Mouse (Mus musculus): ENCODE results near the gene Caln1. TPM values are rescaled to one million over a fixed set of nuclear protein-coding genes. Genes with fewer than 3 reads are reported as not detected.

Caln1 gene
- polyA plus RNA-seq, 1 experiment: 6.9 TPM

DNA sequence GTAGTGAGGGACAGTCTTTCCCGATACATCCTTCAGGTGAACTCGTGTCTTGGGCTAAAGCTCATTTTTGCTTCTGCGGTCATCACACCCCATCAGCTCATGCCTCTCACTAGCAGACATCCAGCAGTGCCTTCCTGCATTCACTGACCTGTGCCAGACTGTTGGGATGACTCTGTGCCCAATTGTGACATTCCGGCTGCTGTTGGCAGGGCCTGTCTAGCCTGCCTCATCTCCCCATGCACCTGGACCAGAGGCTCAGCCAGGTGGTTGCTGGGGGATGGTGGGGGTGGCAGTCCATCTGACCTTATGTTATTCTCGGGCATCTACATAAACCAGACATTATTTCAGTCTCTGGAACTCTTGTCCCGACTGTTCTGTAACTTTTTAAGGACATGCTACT is 105.6 kb downstream of the Caln1 start:
- TF ChIP-seq CTCF (IDR thresholded peaks at IDR 0.05; ENCODE audit: borderline replicate concordance, extremely low read depth, insufficient read depth, insufficient read length): no peak
- DNase-seq (ENCODE audit: low read depth): no peak

DNA sequence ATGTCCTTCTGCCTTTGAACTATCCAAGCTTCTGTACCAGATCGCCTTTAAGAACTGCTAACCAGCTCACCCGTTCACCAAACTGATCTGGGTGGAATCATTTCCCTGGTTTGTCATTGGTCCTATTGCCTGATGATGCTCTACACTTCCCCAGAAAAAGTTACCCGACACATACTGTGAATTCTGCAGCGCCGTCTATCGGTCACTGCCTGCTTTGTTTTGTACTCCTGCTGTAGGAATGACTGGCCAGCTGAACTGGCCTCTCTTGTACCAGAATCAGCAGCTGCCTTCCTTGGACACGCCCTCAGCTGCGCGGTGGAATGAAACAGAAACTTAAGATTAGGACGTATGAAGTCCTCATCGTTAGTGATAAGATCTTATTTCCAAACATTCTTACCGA is 107.5 kb downstream of the Caln1 start:
- TF ChIP-seq POLR2A (IDR thresholded peaks at IDR 0.05; ENCODE audit: borderline replicate concordance, extremely low read depth, insufficient read depth, insufficient read length, poor library complexity, severe bottlenecking) (no peak), CTCF (IDR thresholded peaks at IDR 0.05; ENCODE audit: borderline replicate concordance, extremely low read depth, insufficient read depth, insufficient read length) (peak; percentile 15; the same call in 1 of the 2 replicates)
- no peak for DNase-seq (ENCODE audit: low read depth)

DNA sequence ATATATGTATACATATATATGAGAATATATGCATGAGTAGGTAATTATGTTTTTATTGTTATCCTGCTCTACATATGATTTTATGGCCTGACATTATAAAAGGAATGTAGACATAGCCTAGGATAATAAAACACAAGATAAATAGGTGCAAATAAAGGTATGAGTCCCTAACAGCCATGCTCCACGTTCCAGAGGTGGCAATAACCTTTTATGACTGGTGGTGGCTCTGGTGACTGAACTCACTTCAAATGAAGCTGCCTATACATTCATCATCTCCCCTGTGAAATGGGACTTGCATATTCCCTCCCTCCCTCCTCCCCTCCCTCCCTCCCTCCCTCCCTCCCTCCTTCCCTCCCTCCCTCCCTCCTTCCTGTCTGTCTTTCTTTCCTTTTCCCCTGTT is 111.0 kb downstream of the Caln1 start:
- TF ChIP-seq CTCF (IDR thresholded peaks at IDR 0.05; ENCODE audit: borderline replicate concordance, extremely low read depth, insufficient read depth, insufficient read length): no peak
- TF ChIP-seq POLR2A (IDR thresholded peaks at IDR 0.05; ENCODE audit: borderline replicate concordance, extremely low read depth, insufficient read depth, insufficient read length, poor library complexity, severe bottlenecking): no peak
- no peak for DNase-seq (ENCODE audit: low read depth)

DNA sequence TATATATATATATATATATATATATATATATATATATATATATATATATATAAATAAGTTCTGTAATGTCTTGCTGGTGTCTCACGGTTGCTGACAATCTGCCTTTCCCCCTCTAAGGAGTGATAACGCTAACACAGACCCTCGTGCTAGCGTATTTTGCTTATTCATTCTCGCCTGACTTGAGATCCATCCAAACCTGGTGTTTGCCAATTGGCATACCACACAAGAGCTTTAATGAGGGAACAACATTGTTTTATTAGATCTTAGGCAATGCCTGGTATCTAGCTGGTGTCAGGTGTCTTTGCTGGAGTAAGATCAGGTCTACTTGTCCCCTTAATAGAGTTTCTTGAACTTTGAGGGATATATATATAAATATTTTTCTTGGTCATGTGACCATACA is 122.2 kb downstream of the Caln1 start:
- peak; percentile 73 for DNase-seq (ENCODE audit: low read depth)
- no peak for TF ChIP-seq POLR2A (IDR thresholded peaks at IDR 0.05; ENCODE audit: borderline replicate concordance, extremely low read depth, insufficient read depth, insufficient read length, poor library complexity, severe bottlenecking)
- no peak for TF ChIP-seq CTCF (IDR thresholded peaks at IDR 0.05; ENCODE audit: borderline replicate concordance, extremely low read depth, insufficient read depth, insufficient read length)

DNA sequence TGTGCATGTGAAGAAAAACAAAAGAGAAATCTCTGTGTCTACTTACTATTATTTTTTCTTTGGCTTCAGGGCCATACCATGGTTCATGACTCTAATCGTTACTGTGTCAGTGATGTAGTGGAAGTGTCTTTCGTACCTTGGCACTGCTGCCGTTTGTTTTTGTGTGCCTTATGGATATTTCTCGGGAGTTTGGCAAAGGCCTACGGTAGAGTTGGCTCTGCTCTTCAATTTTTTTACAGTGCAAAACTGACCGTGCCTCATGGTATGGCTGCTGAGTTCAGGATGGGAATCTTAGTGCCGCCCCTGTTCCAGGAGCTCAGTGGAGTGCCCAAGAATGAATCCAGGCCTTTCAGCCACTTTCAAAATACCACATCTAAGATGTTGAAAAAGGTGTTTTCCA is 123.0 kb downstream of the Caln1 start:
- DNase-seq (ENCODE audit: low read depth): no peak

DNA sequence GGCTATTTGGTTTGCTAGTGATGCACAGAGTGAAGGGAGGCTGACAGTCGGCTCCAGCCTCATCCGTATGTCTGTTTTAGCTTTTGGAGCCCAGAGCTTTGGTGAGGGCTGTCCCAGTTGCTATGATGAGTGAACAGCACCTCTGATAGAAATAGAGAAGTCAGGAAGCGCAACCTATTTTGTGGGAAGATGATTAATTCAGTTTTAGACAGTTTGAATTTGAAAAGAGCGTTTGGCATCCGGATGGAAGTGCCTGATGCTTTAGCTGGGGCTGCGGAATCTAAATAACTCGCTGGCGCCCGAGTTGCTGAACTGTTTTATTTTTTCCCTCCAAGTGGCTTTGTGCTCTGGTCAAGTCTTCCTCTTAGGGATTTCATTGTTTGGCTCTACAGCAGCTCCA is 133.3 kb downstream of the Caln1 start:
- no peak for DNase-seq (ENCODE audit: low read depth)
- no peak for TF ChIP-seq CTCF (IDR thresholded peaks at IDR 0.05; ENCODE audit: borderline replicate concordance, extremely low read depth, insufficient read depth, insufficient read length)
- TF ChIP-seq POLR2A (IDR thresholded peaks at IDR 0.05; ENCODE audit: borderline replicate concordance, extremely low read depth, insufficient read depth, insufficient read length, poor library complexity, severe bottlenecking): no peak

More for the DNA sequence above, 123.0 kb downstream of the Caln1 start:
- TF ChIP-seq POLR2A (IDR thresholded peaks at IDR 0.05; ENCODE audit: borderline replicate concordance, extremely low read depth, insufficient read depth, insufficient read length, poor library complexity, severe bottlenecking): no peak
- no peak for TF ChIP-seq CTCF (IDR thresholded peaks at IDR 0.05; ENCODE audit: borderline replicate concordance, extremely low read depth, insufficient read depth, insufficient read length)

DNA sequence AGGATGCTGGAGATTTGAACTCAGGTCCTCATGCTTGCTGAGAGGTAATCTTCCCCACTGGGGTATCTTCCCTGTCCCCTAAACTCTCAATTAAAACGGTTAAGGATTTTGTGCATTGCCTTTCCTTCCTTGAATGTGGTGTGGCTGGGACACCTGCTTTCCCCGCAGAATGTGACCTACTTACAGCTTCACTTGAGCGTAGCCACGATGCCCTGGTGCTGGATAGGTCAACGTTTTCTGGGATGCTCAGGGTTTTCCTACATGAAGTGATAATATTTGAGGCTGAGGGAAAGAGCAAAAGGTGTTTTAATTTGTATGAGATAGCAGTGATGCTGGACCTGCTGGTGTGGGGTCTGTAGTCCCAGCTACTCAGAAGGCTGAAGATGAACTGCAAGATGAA is 135.6 kb downstream of the Caln1 start:
- DNase-seq (ENCODE audit: low read depth): no peak
- TF ChIP-seq POLR2A (IDR thresholded peaks at IDR 0.05; ENCODE audit: borderline replicate concordance, extremely low read depth, insufficient read depth, insufficient read length, poor library complexity, severe bottlenecking) (no peak), CTCF (IDR thresholded peaks at IDR 0.05; ENCODE audit: borderline replicate concordance, extremely low read depth, insufficient read depth, insufficient read length) (no peak)

DNA sequence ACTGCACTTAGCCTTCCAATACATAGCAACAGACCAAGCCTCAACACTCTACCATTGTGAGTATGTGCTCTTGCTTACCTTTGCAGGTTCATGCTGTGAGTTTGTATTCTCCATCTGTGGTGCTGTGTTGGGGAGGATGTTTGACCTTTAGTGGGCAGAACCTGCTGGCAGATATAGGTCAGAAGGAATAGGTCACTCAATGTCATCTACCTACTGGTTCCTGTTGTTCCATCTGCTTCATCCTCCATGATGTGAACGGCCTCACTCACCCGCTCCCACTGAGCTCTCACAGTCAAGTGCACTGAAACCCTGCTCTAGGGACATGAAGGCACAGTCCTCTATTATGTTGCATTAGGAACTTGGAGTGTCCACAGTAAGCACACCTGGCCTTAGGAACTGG is 141.3 kb downstream of the Caln1 start:
- TF ChIP-seq CTCF (IDR thresholded peaks at IDR 0.05; ENCODE audit: borderline replicate concordance, extremely low read depth, insufficient read depth, insufficient read length) (no peak), POLR2A (IDR thresholded peaks at IDR 0.05; ENCODE audit: borderline replicate concordance, extremely low read depth, insufficient read depth, insufficient read length, poor library complexity, severe bottlenecking) (no peak)
- DNase-seq (ENCODE audit: low read depth): no peak

DNA sequence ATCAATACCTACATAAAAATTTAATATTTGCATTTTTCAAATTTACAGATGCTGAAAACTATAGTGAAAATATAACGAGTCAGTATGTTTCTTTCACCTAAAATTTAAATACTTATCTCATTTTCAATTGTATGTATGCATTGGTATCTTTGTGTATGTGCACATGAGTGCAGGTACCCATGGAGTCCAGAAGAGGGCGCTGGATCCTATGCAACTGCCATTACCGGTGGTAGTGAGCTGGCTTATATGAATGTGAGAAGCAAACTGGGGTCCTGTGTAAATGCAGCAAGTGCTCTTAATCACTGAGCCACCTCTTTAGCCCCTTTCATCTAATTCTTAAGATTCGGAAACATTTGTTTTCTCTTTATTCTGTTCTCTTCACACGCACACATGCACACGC is 146.1 kb downstream of the Caln1 start:
- no peak for DNase-seq (ENCODE audit: low read depth)
- TF ChIP-seq POLR2A (IDR thresholded peaks at IDR 0.05; ENCODE audit: borderline replicate concordance, extremely low read depth, insufficient read depth, insufficient read length, poor library complexity, severe bottlenecking) (no peak), CTCF (IDR thresholded peaks at IDR 0.05; ENCODE audit: borderline replicate concordance, extremely low read depth, insufficient read depth, insufficient read length) (no peak)

DNA sequence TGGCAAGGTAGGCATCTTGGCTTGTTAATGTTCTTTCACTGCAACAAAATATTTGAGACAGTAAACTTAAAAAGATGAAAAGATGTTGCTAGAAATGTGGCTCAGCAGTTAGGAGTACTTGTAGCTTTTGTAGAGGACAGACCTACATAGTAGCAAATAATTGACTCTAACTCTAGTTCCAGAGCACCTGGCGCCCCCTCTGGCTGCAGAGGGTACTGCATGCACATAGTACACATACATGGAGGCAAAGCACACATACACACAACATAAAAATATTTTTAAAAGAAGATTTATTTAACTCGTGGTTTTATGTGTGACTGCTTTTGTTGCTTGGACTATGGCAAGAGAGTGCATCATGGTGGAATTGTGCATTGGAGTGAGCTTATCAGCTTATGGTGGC is 151.3 kb downstream of the Caln1 start:
- TF ChIP-seq CTCF (IDR thresholded peaks at IDR 0.05; ENCODE audit: borderline replicate concordance, extremely low read depth, insufficient read depth, insufficient read length) (peak; percentile 36; the same call in 1 of the 2 replicates), POLR2A (IDR thresholded peaks at IDR 0.05; ENCODE audit: borderline replicate concordance, extremely low read depth, insufficient read depth, insufficient read length, poor library complexity, severe bottlenecking) (no peak)
- no peak for DNase-seq (ENCODE audit: low read depth)

DNA sequence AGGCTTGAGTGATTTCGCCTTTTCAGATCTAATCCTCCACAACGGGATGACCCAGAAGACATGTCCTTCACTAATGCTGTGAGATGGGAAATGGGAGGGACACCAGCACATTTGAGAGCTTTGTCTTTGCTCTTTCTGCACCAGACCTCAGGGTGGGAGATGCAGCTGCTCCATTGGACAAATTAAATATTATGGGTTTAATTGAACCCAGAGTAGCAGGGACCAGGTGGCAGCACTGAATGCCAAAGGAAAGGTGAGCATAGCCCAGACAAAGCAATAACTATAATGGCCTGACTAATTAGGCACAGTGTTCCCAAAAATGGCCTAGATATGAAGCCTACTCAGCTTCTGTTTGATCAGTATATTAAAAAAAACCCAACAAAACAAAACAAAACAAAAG is 158.2 kb downstream of the Caln1 start:
- TF ChIP-seq POLR2A (IDR thresholded peaks at IDR 0.05; ENCODE audit: borderline replicate concordance, extremely low read depth, insufficient read depth, insufficient read length, poor library complexity, severe bottlenecking): no peak
- TF ChIP-seq CTCF (IDR thresholded peaks at IDR 0.05; ENCODE audit: borderline replicate concordance, extremely low read depth, insufficient read depth, insufficient read length): no peak
- DNase-seq (ENCODE audit: low read depth): no peak

DNA sequence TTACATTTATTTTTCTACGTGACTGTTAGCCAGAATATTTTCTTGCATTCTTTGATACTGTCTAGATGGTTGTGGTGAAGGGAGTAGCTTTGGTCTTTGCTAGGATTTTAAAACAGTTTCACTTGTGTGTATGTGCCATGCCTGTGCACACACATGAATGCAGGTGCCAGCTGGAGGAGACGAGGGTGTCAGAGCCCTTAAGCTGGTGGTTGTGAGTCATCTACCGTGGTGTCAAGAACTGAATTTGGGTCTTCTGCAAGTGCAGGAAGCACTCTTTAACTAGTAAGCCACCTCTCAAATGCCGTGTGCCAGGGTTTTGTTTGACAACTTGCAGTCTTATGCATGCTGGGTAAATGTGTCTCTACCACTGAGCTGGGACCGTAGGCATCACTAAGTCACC is 178.2 kb downstream of the Caln1 start:
- TF ChIP-seq CTCF (IDR thresholded peaks at IDR 0.05; ENCODE audit: borderline replicate concordance, extremely low read depth, insufficient read depth, insufficient read length) (no peak), POLR2A (IDR thresholded peaks at IDR 0.05; ENCODE audit: borderline replicate concordance, extremely low read depth, insufficient read depth, insufficient read length, poor library complexity, severe bottlenecking) (no peak)
- no peak for DNase-seq (ENCODE audit: low read depth)

DNA sequence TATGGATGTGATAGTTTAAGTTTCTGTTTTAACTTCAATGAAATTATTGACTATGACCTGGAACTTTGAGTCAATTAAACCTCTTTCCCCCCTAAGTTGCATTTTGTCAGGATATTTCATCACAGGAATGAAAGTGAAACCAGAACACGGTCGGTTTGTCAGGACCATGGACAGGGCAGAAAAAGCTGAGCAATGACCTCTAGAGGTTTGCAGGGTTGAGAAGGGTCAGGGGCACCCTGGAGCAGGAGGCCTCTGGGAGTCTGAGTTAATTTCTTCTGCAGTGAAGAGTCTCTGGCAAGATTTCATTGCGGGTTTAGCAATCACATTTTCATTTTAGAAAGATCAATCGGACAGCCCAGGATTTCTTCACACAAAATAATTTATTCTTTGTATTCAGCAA is 184.7 kb downstream of the Caln1 start:
- no peak for TF ChIP-seq CTCF (IDR thresholded peaks at IDR 0.05; ENCODE audit: borderline replicate concordance, extremely low read depth, insufficient read depth, insufficient read length)
- no peak for TF ChIP-seq POLR2A (IDR thresholded peaks at IDR 0.05; ENCODE audit: borderline replicate concordance, extremely low read depth, insufficient read depth, insufficient read length, poor library complexity, severe bottlenecking)
- DNase-seq (ENCODE audit: low read depth): no peak
